ENCODE assay signal across 8 mouse cellular contexts in the genomic region with DNA sequence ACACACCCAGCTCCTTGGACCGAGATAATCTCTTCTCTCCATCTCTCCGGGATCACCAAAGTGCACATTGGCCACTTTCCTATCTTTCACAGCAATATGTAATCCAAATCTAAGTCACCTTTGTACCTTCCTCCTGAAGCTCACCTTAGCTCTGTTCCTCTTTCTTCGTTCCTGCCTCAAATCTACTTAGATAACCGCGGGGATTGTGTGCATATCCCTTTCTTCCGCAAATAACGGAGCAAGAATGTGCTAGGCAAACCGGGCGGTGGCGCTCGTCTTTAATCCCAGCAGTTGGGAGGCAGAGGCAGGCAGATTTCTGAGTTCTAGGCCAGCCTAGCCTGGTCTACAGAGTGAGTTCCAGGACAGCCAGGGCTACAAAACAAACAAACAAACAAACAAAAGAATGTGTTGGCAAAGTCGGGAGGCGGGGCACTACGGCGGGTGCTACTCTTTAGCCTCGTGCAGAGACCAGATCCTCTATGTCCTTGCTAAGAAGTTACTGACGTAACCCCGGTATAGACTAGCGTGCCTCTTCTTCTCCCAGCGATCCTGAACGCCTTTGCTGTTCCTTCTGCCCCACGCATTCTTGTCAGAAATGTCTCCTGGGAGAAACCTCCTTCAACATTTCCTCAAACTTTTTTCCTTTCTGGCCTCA. TPM values are rescaled to one million over a fixed set of nuclear protein-coding genes. Genes with fewer than 3 reads are reported as not detected.
DNase-seq lines count a peak whose midpoint lies in the region; ATAC-seq and TF ChIP-seq lines count a peak whose summit lies in the region.

No protein-coding gene starts in this region.

- H3K4me1 ChIP-seq in kidney, adult 2 months (ENCODE audit: control insufficient read depth, insufficient read depth, low read length) = peaks cover 13% of the 10 kb centered on the region; the same call in 1 of the 2 replicates
- peaks cover 4% of the 10 kb centered on the region; the same call in 1 of the 2 replicates for H3K4me1 ChIP-seq in brown adipose tissue, adult 24 weeks (ENCODE audit: control insufficient read depth, insufficient read depth, insufficient read length, low read length)
- 0 out of 2 replicates have a peak, but pooled peaks cover 5% of the 10 kb centered on the region for H3K4me1 ChIP-seq in hindbrain, embryonic 11.5 days (replicated peaks; ENCODE audit: control insufficient read depth, insufficient read depth, low read length)
- H3K4me1 ChIP-seq in liver, postnatal 0 days (ENCODE audit: insufficient read depth) = peaks cover 16% of the 10 kb centered on the region
- peaks cover 3% of the 10 kb centered on the region; the same call in 1 of the 2 replicates for H3K4me1 ChIP-seq in spleen, adult 2 months (ENCODE audit: control insufficient read depth, insufficient read depth, insufficient read length)

- no peaks in the 10 kb centered on the region for H3K27me3 ChIP-seq in kidney, adult 2 months (replicated peaks; ENCODE audit: control insufficient read depth, insufficient read depth, low read length)
- no peaks in the 10 kb centered on the region for H3K27me3 ChIP-seq in hindbrain, embryonic 11.5 days (ENCODE audit: control insufficient read depth, insufficient read depth, low read length)
- no peaks in the 10 kb centered on the region for H3K27me3 ChIP-seq in liver, postnatal 0 days (ENCODE audit: insufficient read depth, low read length)
- H3K27me3 ChIP-seq in spleen, adult 2 months (ENCODE audit: control insufficient read depth, insufficient read depth, low read length) = no peaks in the 10 kb centered on the region

- no peak for TF ChIP-seq EP300 in liver, postnatal 0 days (IDR thresholded peaks at IDR 0.05; ENCODE audit: low read depth)

- H3K9ac ChIP-seq in hindbrain, embryonic 11.5 days (ENCODE audit: low read depth, low read length) = peak overlapping the region; percentile 75
- H3K9ac ChIP-seq in liver, postnatal 0 days (replicated peaks) = peak overlapping the region; percentile 57

- H3K9me3 ChIP-seq in hindbrain, embryonic 11.5 days (ENCODE audit: control insufficient read depth, low read length) = no peaks in the 10 kb centered on the region
- no peaks in the 10 kb centered on the region for H3K9me3 ChIP-seq in liver, postnatal 0 days (ENCODE audit: low read length)

- peak; percentile 35 for DNase-seq in kidney, adult 2 months
- no peak for DNase-seq in kidney, adult 18-20 months
- no peak for DNase-seq in hindbrain, embryonic 11.5 days (ENCODE audit: low spot score)
- peak; percentile 72 for DNase-seq in liver, postnatal 0 days
- DNase-seq in spleen, adult 2 months (ENCODE audit: low read depth in 1 of 2, low spot score in 2 of 2) = peak in 1 of 2 experiments; percentile 42
- no peak for DNase-seq in layer of hippocampus, postnatal 25 days (ENCODE audit: extremely low spot score in 1 of 2, low spot score in 1 of 2)

- no peak for TF ChIP-seq POLR2A in kidney, adult 2 months (IDR thresholded peaks at IDR 0.05; ENCODE audit: low read depth, low read length)
- TF ChIP-seq POLR2A in spleen, adult 2 months (IDR thresholded peaks at IDR 0.05; ENCODE audit: low read depth, low read length) = no peak

- H3K36me3 ChIP-seq in kidney, adult 2 months (ENCODE audit: control insufficient read depth, insufficient read depth, low read length) = no peaks in the 10 kb centered on the region; the same call in 1 of the 2 replicates
- 0 out of 2 replicates have a peak, but pooled peaks cover 3% of the 10 kb centered on the region for H3K36me3 ChIP-seq in hindbrain, embryonic 11.5 days (ENCODE audit: control insufficient read depth, insufficient read depth, low read length)
- peaks cover 47% of the 10 kb centered on the region for H3K36me3 ChIP-seq in liver, postnatal 0 days (replicated peaks; ENCODE audit: insufficient read depth, low read length)
- H3K36me3 ChIP-seq in spleen, adult 2 months (ENCODE audit: control insufficient read depth, insufficient read depth, low read length) = peaks cover 18% of the 10 kb centered on the region

- no peak; the same call in 1 of the 2 replicates for TF ChIP-seq CTCF in kidney, adult 2 months (conservative IDR thresholded peaks at IDR 0.05; ENCODE audit: insufficient read depth, insufficient read length, low read depth, low read length)
- TF ChIP-seq CTCF in liver, postnatal 0 days (IDR thresholded peaks at IDR 0.05; ENCODE audit: low read depth) = peak; percentile 72
- TF ChIP-seq CTCF in spleen, adult 2 months (IDR thresholded peaks at IDR 0.05; ENCODE audit: extremely low read depth, insufficient read depth, insufficient read length, insufficient replicate concordance) = no peak

- H3K4me2 ChIP-seq in hindbrain, embryonic 11.5 days (replicated peaks; ENCODE audit: low read depth, low read length) = peak overlapping the region; percentile 75
- H3K4me2 ChIP-seq in liver, postnatal 0 days (ENCODE audit: low read depth, low read length) = peak overlapping the region; percentile 78

- peak overlapping the region; percentile 40 for H3K27ac ChIP-seq in kidney, adult 2 months (ENCODE audit: insufficient read depth, low read depth, low read length)
- peak overlapping the region; percentile 76 for H3K27ac ChIP-seq in brown adipose tissue, adult 24 weeks (replicated peaks; ENCODE audit: low read depth, low read length)
- H3K27ac ChIP-seq in hindbrain, embryonic 11.5 days (ENCODE audit: low read depth, low read length) = peak overlapping the region; percentile 62; the same call in 1 of the 2 replicates
- H3K27ac ChIP-seq in liver, postnatal 0 days (ENCODE audit: low read depth) = peak overlapping the region; percentile 86
- H3K27ac ChIP-seq in spleen, adult 2 months (ENCODE audit: insufficient read depth, low read length) = peak overlapping the region; percentile 76

- peak overlapping the region; percentile 55 for H3K4me3 ChIP-seq in kidney, adult 2 months (ENCODE audit: insufficient read depth, low read depth, low read length)
- H3K4me3 ChIP-seq in brown adipose tissue, adult 24 weeks (ENCODE audit: insufficient read depth, low read depth, low read length) = peak overlapping the region; percentile 68
- peak overlapping the region; percentile 96 for H3K4me3 ChIP-seq in hindbrain, embryonic 11.5 days (ENCODE audit: low read depth, low read length)
- H3K4me3 ChIP-seq in liver, postnatal 0 days (ENCODE audit: low read depth, low read length) = peak overlapping the region; percentile 89
- peak overlapping the region; percentile 64 for H3K4me3 ChIP-seq in spleen, adult 2 months (ENCODE audit: extremely low read depth, insufficient read depth, insufficient read length)

- peak; percentile 53 for ATAC-seq in hindbrain, embryonic 11.5 days (ENCODE audit: low FRiP score)
- ATAC-seq in liver, postnatal 0 days = peak; percentile 18
- ATAC-seq in monocyte, adult 5-6 weeks (replicated peaks; ENCODE audit: insufficient number of reproducible peaks, low FRiP score, low TSS enrichment, poor library complexity, severe bottlenecking) = no peak

- WGBS in kidney, adult 2 months = 18% methylated on average over 22 of the region's 22 CpGs
- 34% methylated on average over 22 of the region's 22 CpGs for WGBS in hindbrain, embryonic 11.5 days
- 12% methylated on average over 22 of the region's 22 CpGs for WGBS in liver, postnatal 0 days (ENCODE audit: insufficient replicate concordance)
- 8% methylated on average over 22 of the region's 22 CpGs for WGBS in spleen, adult 2 months

RNA-seq across cellular contexts. Expression of gene Rnps1, which starts 0.7 kb away (rescaled TPM):
- 73.0 and 76.9 TPM in 2 replicates for polyA plus RNA-seq in kidney, adult 2 months (2012; rRNA removed)
- polyA plus RNA-seq in brown adipose tissue, adult 24 weeks (2012; ENCODE audit: insufficient read depth, insufficient read length, missing spikeins) = 44.3 and 47.2 TPM in 2 replicates
- 360 and 364 TPM in 2 replicates for polyA plus RNA-seq in hindbrain, embryonic 11.5 days (2014; fragmentation: Nextera tagmentation; extraction: Ambion mirVana)
- 67.4 and 69.9 TPM in 2 replicates for polyA plus RNA-seq in liver, postnatal 0 days (2015; fragmentation: Nextera tagmentation; extraction: Ambion mirVana)
- polyA plus RNA-seq in spleen, adult 2 months (2012; rRNA removed) = 87.0 and 113 TPM in 2 replicates
- total RNA-seq in monocyte, adult 5-6 weeks (2017) = 84.3 to 102 TPM (median 99.4 TPM) in 3 replicates
- total RNA-seq in layer of hippocampus, postnatal 25 days (2021) = 100 to 1,000 TPM; 117 to 120 TPM

RNA-seq across cellular contexts. Expression of gene Eci1, which starts 12.8 kb away (rescaled TPM):
- 196 and 222 TPM in 2 replicates for polyA plus RNA-seq in kidney, adult 2 months (2012; rRNA removed)
- polyA plus RNA-seq in brown adipose tissue, adult 24 weeks (2012; ENCODE audit: insufficient read depth, insufficient read length, missing spikeins) = 1,121 and 1,239 TPM in 2 replicates
- polyA plus RNA-seq in hindbrain, embryonic 11.5 days (2014; fragmentation: Nextera tagmentation; extraction: Ambion mirVana) = 63.9 and 69.8 TPM in 2 replicates
- 162 and 193 TPM in 2 replicates for polyA plus RNA-seq in liver, postnatal 0 days (2015; fragmentation: Nextera tagmentation; extraction: Ambion mirVana)
- polyA plus RNA-seq in spleen, adult 2 months (2012; rRNA removed) = 28.0 and 38.1 TPM in 2 replicates
- total RNA-seq in monocyte, adult 5-6 weeks (2017) = 22.1 to 36.2 TPM (median 26.0 TPM) in 3 replicates
- total RNA-seq in layer of hippocampus, postnatal 25 days (2021) = 10 to 100 TPM; 23.3 to 26.9 TPM

RNA-seq across cellular contexts. Expression of gene Dnase1l2, which starts 29.2 kb away (rescaled TPM):
- polyA plus RNA-seq in kidney, adult 2 months (2012; rRNA removed) = 7.6 and 8.8 TPM in 2 replicates
- not detected in 2 replicates for polyA plus RNA-seq in brown adipose tissue, adult 24 weeks (2012; ENCODE audit: insufficient read depth, insufficient read length, missing spikeins)
- polyA plus RNA-seq in hindbrain, embryonic 11.5 days (2014; fragmentation: Nextera tagmentation; extraction: Ambion mirVana) = 2.6 and 3.2 TPM in 2 replicates
- 0.22 and 0.35 TPM in 2 replicates for polyA plus RNA-seq in liver, postnatal 0 days (2015; fragmentation: Nextera tagmentation; extraction: Ambion mirVana)
- polyA plus RNA-seq in spleen, adult 2 months (2012; rRNA removed) = 7.8 and 8.6 TPM in 2 replicates
- total RNA-seq in monocyte, adult 5-6 weeks (2017) = 1.6 to 2.2 TPM in 2 of 3 replicates, not detected in the other
- 1 to 10 TPM; 6.0 to 7.8 TPM for total RNA-seq in layer of hippocampus, postnatal 25 days (2021)

RNA-seq across cellular contexts. Expression of gene E4f1, which starts 56.4 kb away (rescaled TPM):
- 63.7 and 72.8 TPM in 2 replicates for polyA plus RNA-seq in kidney, adult 2 months (2012; rRNA removed)
- polyA plus RNA-seq in brown adipose tissue, adult 24 weeks (2012; ENCODE audit: insufficient read depth, insufficient read length, missing spikeins) = 6.9 and 7.0 TPM in 2 replicates
- 17.5 and 19.9 TPM in 2 replicates for polyA plus RNA-seq in hindbrain, embryonic 11.5 days (2014; fragmentation: Nextera tagmentation; extraction: Ambion mirVana)
- 4.5 and 6.4 TPM in 2 replicates for polyA plus RNA-seq in liver, postnatal 0 days (2015; fragmentation: Nextera tagmentation; extraction: Ambion mirVana)
- 95.9 and 110 TPM in 2 replicates for polyA plus RNA-seq in spleen, adult 2 months (2012; rRNA removed)
- total RNA-seq in monocyte, adult 5-6 weeks (2017) = 26.9 to 32.5 TPM (median 29.5 TPM) in 3 replicates
- total RNA-seq in layer of hippocampus, postnatal 25 days (2021) = 10 to 100 TPM; 25.4 to 36.0 TPM

RNA-seq across cellular contexts. Expression of gene Pgp, which starts 56.5 kb away (rescaled TPM):
- 38.7 and 46.5 TPM in 2 replicates for polyA plus RNA-seq in kidney, adult 2 months (2012; rRNA removed)
- 40.0 and 47.3 TPM in 2 replicates for polyA plus RNA-seq in brown adipose tissue, adult 24 weeks (2012; ENCODE audit: insufficient read depth, insufficient read length, missing spikeins)
- 60.1 and 64.6 TPM in 2 replicates for polyA plus RNA-seq in hindbrain, embryonic 11.5 days (2014; fragmentation: Nextera tagmentation; extraction: Ambion mirVana)
- polyA plus RNA-seq in liver, postnatal 0 days (2015; fragmentation: Nextera tagmentation; extraction: Ambion mirVana) = 35.6 and 40.9 TPM in 2 replicates
- 31.6 and 51.3 TPM in 2 replicates for polyA plus RNA-seq in spleen, adult 2 months (2012; rRNA removed)
- total RNA-seq in monocyte, adult 5-6 weeks (2017) = 8.4 to 10.1 TPM (median 9.1 TPM) in 3 replicates
- 10 to 100 TPM; 61.5 to 74.6 TPM for total RNA-seq in layer of hippocampus, postnatal 25 days (2021)

Comparison
In these comparisons a context has a peak if more than half of its experiments do, and no peak if none do; other contexts are left out.
1. DNase-seq: peak in kidney, adult 2 months (single experiment) and liver, postnatal 0 days (single experiment); none in kidney, adult 18-20 months (single experiment), hindbrain, embryonic 11.5 days (single experiment) and layer of hippocampus, postnatal 25 days (0 of 2).
2. Peak in every context shown above with its lines, with median percentiles within 50 percentile points of each other: H3K27ac ChIP-seq and H3K4me3 ChIP-seq.